Mouse (Mus musculus): ENCODE data around the gene Eif2b1. TPM values are rescaled to one million over a fixed set of nuclear protein-coding genes. Genes with fewer than 3 reads are reported as not detected.

Eif2b1 gene
- polyA plus RNA-seq, 1 experiment from 2014 or later, result 76.6 TPM

DNA sequence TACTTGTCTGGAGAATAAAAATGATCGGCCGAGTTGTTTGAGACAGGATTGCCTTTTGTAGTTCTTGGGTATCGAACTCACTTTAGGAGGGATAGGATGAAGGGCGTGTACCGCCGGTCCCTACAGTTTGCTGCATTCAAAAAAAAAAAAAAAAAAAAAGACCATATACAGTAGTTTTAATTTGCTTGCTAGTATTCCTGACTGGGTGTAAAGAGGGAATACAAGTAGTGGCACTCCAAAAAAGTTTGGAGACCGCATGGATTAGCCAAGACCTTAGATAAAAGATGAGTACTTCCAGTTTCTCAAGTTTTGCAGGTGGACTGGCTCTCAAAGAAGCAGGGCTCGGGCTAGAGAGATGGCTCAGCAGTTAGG lies 37.3 kb downstream of the Eif2b1 start:
- peak overlapping the region; percentile 80 for H3K4me3 ChIP-seq
- peak overlapping the region; percentile 85 for H3K27ac ChIP-seq
- no peaks in the 10 kb centered on the region for H3K27me3 ChIP-seq
- H3K36me3 ChIP-seq, result peaks cover 36% of the 10 kb centered on the region
- peaks cover 18% of the 10 kb centered on the region for H3K4me1 ChIP-seq
- 5% methylated on average over 8 of the region's 8 CpGs for WGBS
- no peak for ATAC-seq (ENCODE audit: borderline replicate concordance, extremely low read depth, low FRiP score, low TSS enrichment)
- peak overlapping the region; percentile 85 for H3K9ac ChIP-seq
- peak overlapping the region; percentile 65 for H3K4me2 ChIP-seq
- no peaks in the 10 kb centered on the region for H3K9me3 ChIP-seq

DNA sequence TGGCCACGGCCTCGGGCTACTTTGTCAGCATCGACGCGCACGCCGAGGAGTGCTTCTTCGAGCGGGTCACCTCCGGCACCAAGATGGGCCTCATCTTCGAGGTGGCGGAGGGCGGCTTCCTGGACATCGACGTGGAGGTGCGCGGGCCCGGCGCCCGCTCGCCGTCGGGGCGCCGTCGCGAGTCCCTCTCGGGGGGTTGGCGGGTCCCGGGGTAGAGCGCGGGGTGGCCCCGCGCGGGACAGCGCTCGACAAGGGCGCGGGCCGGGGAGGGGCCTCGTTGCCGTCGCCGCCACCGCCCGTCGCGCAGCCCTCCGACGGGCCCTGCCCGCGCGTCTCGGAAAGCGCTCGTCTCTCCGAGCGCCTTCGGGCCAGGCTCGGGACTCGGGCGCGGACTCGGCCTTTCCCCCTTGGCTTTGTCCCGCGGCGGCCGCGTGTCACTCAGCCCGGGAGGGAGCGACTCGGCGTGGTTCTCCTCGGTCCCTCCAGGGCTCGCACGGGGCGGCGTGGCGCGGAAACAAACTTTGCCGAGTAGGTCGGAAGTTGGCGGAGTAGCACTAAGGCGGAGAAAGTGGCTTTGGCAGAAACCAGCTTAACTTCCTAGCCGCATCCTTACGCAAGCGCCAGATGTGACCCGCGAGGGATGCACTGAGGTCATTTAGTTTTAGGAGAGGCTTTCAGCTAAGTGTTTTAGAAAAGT lies 37.9 kb downstream of the Eif2b1 start:
- Histone ChIP-seq H3K27ac (peak overlapping the region; percentile 85), H3K4me3 (peak overlapping the region; percentile 80), H3K4me1 (peaks cover 19% of the 10 kb centered on the region), H3K9me3 (no peaks in the 10 kb centered on the region), H3K4me2 (peak overlapping the region; percentile 65), H3K9ac (peak overlapping the region; percentile 85), H3K27me3 (no peaks in the 10 kb centered on the region), H3K36me3 (peaks cover 31% of the 10 kb centered on the region)
- WGBS, result under 1% methylated on average over 78 of the region's 89 CpGs
- ATAC-seq (ENCODE audit: borderline replicate concordance, extremely low read depth, low FRiP score, low TSS enrichment), result peak; percentile 73

DNA sequence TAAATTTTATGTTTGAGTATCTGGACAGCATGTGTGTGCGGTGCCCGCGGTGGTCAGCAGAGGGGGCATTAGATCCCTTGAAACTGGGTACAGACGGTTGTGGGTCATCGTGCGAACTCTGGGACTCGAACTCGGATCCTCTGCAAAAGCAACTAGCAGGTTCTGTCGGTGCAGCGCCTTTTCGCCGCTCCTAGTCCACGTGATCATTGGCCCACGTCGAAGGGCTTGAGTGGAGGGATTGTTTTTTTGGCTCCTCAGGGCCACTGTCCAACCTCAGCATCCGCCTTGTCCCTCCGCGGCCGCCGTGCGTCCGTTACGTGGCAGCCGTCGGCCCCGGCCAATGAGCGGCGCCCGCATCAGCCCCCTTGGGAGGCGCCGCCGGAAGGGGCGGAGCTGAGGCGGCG lies 38.5 kb downstream of the Eif2b1 start, which contains the start of gene Tmed2:
Tmed2 (plus strand) TSS at position 313 of the 404 bp plus-strand sequence.
- peak within 1 kb of the TSS; percentile 85 for H3K27ac ChIP-seq
- WGBS, result under 1% methylated on average over 34 of the region's 35 CpGs
- H3K9me3 ChIP-seq, result no peaks in the 10 kb centered on the region
- H3K4me3 ChIP-seq, result peak within 1 kb of the TSS; percentile 80
- H3K9ac ChIP-seq, result peak within 1 kb of the TSS; percentile 85
- peaks cover 24% of the 10 kb centered on the region for H3K36me3 ChIP-seq
- peak within 1 kb of the TSS; percentile 65 for H3K4me2 ChIP-seq
- peak; percentile 95 for ATAC-seq (ENCODE audit: borderline replicate concordance, extremely low read depth, low FRiP score, low TSS enrichment)
- H3K4me1 ChIP-seq, result peaks cover 19% of the 10 kb centered on the region
- H3K27me3 ChIP-seq, result no peaks in the 10 kb centered on the region

DNA sequence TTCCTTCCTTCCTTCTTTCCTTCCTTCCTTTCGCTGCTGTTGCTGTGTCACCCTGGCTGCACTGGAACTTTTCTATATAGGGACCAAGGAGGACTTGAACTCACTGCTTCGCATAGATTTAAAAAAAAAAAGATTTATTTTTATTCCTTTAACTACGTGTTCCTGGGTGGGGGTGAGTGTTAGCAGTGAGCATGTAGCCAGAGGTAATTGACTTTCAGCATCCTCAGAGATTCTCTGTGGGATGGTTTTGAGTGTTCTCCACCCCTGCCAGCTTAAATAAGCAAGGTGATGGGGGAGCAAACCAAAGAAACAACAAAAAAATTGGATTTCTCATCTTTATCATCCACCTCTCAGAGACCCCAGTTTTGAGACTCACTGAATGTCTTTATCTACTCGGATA lies 39.0 kb downstream of the Eif2b1 start:
- Histone ChIP-seq H3K9ac (no peak overlapping the region), H3K27me3 (no peaks in the 10 kb centered on the region), H3K36me3 (peaks cover 19% of the 10 kb centered on the region), H3K4me3 (peak overlapping the region; percentile 80), H3K9me3 (no peaks in the 10 kb centered on the region), H3K27ac (no peak overlapping the region), H3K4me2 (peak overlapping the region; percentile 49), H3K4me1 (peaks cover 19% of the 10 kb centered on the region)
- ATAC-seq (ENCODE audit: borderline replicate concordance, extremely low read depth, low FRiP score, low TSS enrichment), result no peak
- WGBS, result 73% methylated on average over 4 of the region's 4 CpGs

DNA sequence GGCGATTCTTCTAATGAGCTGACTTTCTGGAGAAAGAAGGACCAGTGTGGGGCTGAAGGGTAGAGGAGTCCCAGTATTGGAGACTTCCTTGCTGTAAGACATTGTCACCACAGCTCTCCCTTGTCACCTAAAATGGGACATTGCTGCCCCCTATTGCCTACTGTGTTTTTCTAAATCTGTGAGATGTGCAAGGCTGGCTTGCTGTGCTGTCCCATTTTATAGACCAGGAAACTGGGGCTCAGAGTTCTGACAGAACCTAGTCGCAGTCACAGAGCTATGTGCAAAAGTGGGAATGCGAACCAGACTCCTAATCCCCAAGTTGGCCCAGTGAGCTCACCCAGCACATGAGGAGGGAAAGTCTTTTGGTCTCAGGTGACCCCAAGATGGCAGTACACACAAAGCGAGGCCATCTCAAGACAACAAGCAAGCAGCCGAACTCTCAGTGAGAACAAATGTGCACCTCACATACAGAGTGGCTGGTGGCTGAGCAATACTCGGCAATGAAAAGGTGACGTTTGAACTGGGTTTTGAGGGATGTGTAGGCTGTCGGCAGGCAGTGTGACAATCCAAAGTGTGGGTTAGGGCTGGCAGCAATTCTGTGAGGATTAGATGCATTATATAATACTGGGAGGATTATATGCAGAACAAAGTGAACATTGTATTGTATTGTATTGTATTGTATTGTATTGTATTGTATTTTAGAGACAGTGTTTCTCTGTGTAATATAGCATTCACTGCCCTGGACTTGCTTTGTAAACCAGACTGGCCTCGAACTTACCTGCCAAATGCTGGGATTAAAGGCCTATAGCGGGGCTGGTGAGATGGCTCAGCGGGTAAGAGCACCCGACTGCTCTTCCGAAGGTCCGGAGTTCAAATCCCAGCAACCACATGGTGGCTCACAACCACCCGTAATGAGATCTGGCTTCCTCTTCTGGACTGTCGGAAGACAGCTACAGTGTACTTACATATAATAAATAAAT lies 39.8 kb downstream of the Eif2b1 start:
- Histone ChIP-seq H3K9ac (no peak overlapping the region), H3K36me3 (peaks cover 11% of the 10 kb centered on the region), H3K4me3 (no peak overlapping the region), H3K4me1 (peaks cover 19% of the 10 kb centered on the region), H3K9me3 (no peaks in the 10 kb centered on the region), H3K4me2 (no peak overlapping the region), H3K27ac (no peak overlapping the region), H3K27me3 (no peaks in the 10 kb centered on the region)
- ATAC-seq (ENCODE audit: borderline replicate concordance, extremely low read depth, low FRiP score, low TSS enrichment), result no peak
- 71% methylated on average over 15 of the region's 16 CpGs for WGBS

DNA sequence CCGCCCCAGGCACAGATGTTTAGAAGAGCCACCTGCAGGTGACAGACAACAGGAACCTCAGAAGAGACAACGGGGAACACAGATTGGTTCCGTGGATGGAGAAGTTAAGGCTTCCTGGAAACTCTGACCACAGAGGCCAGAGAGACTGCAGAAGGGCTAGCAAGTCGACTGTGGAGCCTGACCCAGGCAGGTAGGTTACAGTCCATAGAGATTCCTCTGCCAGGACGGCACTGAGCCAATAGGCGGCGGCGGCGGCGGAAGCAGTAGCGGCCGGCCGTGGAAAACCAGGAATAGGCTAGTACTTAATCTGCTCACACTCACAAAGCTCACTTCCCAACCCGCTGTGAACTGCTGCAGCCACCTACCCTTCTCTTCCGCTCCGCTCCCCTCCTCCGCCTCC lies 42.2 kb downstream of the Eif2b1 start:
- H3K4me2 ChIP-seq, result peak overlapping the region; percentile 47
- no peaks in the 10 kb centered on the region for H3K27me3 ChIP-seq
- H3K4me1 ChIP-seq, result peaks cover 22% of the 10 kb centered on the region
- peak overlapping the region; percentile 27; the same call in 1 of the 2 replicates for H3K9ac ChIP-seq
- no peaks in the 10 kb centered on the region for H3K36me3 ChIP-seq
- peak overlapping the region; percentile 55; the same call in 1 of the 2 replicates for H3K27ac ChIP-seq
- no peak for ATAC-seq (ENCODE audit: borderline replicate concordance, extremely low read depth, low FRiP score, low TSS enrichment)
- WGBS, result 3% methylated on average over 17 of the region's 17 CpGs
- no peaks in the 10 kb centered on the region for H3K9me3 ChIP-seq
- H3K4me3 ChIP-seq, result peak overlapping the region; percentile 21; the same call in 1 of the 2 replicates

DNA sequence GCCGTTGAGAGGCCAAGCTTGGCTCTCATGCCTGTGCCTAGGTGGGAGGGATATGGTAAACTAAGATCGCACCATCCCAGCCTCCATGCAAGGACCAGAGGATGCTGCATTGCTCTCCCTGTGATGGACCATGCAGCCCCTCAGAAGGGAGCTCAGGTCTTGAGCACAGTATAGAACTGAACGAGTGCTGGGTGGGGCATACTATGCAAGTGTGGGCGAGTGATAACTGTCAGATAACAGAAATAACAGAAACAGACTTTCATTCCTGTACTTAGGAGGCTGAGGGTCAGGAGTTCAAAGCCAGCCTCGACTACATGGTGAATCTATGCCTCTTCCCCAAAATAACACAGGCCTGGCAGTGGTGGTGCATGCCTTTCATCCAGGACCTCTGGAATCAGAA lies 43.9 kb downstream of the Eif2b1 start:
- H3K36me3 ChIP-seq, result no peaks in the 10 kb centered on the region
- no peak overlapping the region for H3K27ac ChIP-seq
- H3K4me2 ChIP-seq, result no peak overlapping the region
- H3K27me3 ChIP-seq, result no peaks in the 10 kb centered on the region
- H3K4me1 ChIP-seq, result peaks cover 28% of the 10 kb centered on the region
- WGBS, result 51% methylated on average over 5 of the region's 5 CpGs
- no peak overlapping the region for H3K4me3 ChIP-seq
- no peak for ATAC-seq (ENCODE audit: borderline replicate concordance, extremely low read depth, low FRiP score, low TSS enrichment)
- H3K9ac ChIP-seq, result no peak overlapping the region
- no peaks in the 10 kb centered on the region for H3K9me3 ChIP-seq

DNA sequence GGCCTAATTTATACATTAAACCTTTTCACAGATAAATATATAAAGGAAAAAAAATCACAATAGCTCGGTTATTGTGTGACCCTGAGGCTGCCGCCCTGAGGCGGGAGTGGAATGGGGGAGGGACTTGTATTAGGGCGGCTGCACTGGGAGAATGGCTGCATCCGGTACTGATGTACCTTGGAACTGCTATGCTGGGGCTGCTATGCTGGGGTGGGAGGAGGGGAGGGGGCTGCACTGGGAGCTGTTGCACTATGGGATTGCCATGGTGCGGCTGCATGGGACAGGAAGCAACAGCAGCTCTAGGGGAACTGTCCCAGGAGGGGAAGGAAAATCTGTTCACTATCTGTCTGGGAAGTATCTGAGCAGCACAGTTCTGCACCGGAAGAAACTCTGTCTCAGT lies 46.5 kb downstream of the Eif2b1 start:
- H3K4me1 ChIP-seq, result peaks cover 49% of the 10 kb centered on the region
- H3K9me3 ChIP-seq, result no peaks in the 10 kb centered on the region
- no peaks in the 10 kb centered on the region for H3K36me3 ChIP-seq
- no peaks in the 10 kb centered on the region for H3K27me3 ChIP-seq
- no peak overlapping the region for H3K4me3 ChIP-seq
- peak; percentile 39 for ATAC-seq (ENCODE audit: borderline replicate concordance, extremely low read depth, low FRiP score, low TSS enrichment)
- WGBS, result 30% methylated on average over 7 of the region's 7 CpGs
- H3K27ac ChIP-seq, result peak overlapping the region; percentile 75
- H3K9ac ChIP-seq, result no peak overlapping the region
- H3K4me2 ChIP-seq, result no peak overlapping the region

DNA sequence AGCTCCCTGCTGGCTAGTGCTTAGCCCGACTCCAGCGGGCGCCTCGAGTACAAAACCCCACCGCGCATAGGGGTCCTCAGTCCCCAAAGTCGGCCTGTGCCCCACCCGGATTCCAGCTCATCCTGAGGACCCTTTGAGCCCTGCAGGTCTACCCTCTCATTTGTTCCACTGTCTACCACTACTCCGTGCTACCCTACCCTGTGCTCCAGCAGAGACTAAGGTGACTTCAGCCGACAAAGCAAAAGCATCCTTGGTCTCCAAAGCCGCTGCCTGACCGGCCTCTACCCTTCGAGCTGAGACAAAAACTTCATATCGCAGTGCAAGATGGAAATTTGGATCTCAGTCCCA lies 47.4 kb downstream of the Eif2b1 start:
- Histone ChIP-seq H3K4me2 (peak overlapping the region; percentile 88), H3K4me1 (peaks cover 43% of the 10 kb centered on the region), H3K9ac (peak overlapping the region; percentile 62), H3K36me3 (no peaks in the 10 kb centered on the region), H3K9me3 (no peaks in the 10 kb centered on the region), H3K4me3 (peak overlapping the region; percentile 78), H3K27ac (peak overlapping the region; percentile 75), H3K27me3 (no peaks in the 10 kb centered on the region)
- 12% methylated on average over 14 of the region's 14 CpGs for WGBS
- ATAC-seq (ENCODE audit: borderline replicate concordance, extremely low read depth, low FRiP score, low TSS enrichment), result peak; percentile 11; the same call in 1 of the 2 replicates

DNA sequence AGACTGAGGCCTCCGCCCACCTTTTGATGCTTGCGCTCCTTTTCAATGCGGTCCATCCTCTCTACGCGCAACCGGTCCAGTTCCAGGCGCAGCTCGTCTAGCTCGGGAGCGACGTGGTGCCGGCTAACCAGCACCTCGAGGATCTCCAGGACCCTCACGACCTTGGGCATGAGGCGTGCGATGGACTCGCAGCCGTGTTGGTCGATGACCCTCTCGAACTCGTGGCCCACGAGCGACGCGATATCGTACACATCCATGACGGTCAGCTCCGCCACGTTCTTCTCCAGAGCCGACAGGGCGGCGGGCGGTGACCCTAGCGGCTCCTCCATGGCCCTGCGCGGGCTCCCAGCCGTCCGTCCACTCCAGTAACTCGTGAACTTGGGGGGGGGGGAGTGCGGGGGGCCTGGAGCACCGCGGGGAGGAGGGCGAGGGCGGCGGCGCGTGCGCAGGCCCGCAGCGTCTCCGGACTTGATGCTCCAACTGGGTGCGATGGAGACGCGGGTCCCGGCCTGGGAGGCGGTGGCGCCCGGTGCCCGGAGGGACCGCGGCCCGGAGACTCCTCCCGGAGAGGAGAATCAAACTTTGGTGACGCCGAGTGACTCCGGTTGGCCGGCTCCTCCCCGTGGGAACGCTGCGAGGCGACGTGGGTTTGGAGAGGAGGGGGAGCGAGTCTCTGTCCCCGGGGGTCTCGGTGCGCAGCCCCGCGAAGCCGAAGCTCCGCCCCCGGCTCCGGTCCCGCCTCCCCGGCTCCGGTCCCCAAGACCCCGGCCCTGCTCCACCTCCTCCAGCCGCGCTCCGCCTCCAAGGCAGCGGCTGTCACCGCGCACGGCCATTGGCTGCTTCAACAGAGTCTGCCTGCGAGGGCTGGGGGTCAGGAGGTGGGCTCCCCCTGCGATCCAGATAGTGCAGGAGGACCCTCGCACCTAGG lies 48.0 kb downstream of the Eif2b1 start, which contains the start of gene Rilpl1:
Rilpl1 (minus strand) TSS at position 737 of the 928 bp plus-strand sequence.
- Histone ChIP-seq H3K9ac (peak within 1 kb of the TSS; percentile 62), H3K36me3 (no peaks in the 10 kb centered on the region), H3K27ac (peak within 1 kb of the TSS; percentile 75), H3K9me3 (no peaks in the 10 kb centered on the region), H3K4me1 (peaks cover 42% of the 10 kb centered on the region), H3K27me3 (no peaks in the 10 kb centered on the region), H3K4me2 (peak within 1 kb of the TSS; percentile 88), H3K4me3 (peak within 1 kb of the TSS; percentile 78)
- under 1% methylated on average over 93 of the region's 96 CpGs for WGBS
- ATAC-seq (ENCODE audit: borderline replicate concordance, extremely low read depth, low FRiP score, low TSS enrichment), result peak; percentile 90

DNA sequence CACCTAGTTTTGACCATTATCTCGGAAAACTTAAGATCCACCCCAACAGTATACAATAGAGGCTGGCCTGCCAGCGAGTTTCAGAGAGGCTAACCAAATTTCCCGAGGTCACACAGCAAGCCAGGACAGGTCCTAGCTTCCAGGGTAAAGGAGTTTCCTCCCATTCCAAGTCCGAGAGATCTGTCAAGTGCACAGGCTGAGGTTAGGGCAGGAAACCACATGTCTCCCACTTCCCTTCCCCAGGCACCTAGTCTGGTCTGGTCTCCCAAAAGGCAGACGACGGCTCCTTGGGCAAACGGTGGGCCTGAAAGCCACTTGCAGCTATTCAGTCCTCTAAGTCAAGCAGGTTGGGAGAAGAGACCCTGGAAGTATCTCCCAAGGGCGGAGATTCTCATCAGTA lies 49.2 kb downstream of the Eif2b1 start:
- Histone ChIP-seq H3K27ac (no peak overlapping the region; the same call in 1 of the 2 replicates), H3K9me3 (no peaks in the 10 kb centered on the region), H3K4me2 (peak overlapping the region; percentile 88), H3K9ac (peak overlapping the region; percentile 62; the same call in 1 of the 2 replicates), H3K27me3 (no peaks in the 10 kb centered on the region), H3K36me3 (no peaks in the 10 kb centered on the region), H3K4me3 (peak overlapping the region; percentile 78), H3K4me1 (peaks cover 42% of the 10 kb centered on the region)
- ATAC-seq (ENCODE audit: borderline replicate concordance, extremely low read depth, low FRiP score, low TSS enrichment), result no peak
- 40% methylated on average over 8 of the region's 8 CpGs for WGBS

All from lung, embryonic 15.5 days (tissue).